Mouse (Mus musculus) brain, embryonic 14.5 days (tissue): Measurements from ENCODE around the gene Tmem60.

Experiments
- CTCF ChIP-seq: fragments of 200-500 bp; IDR thresholded peaks from 2 replicates; pipeline ENCODE4 v1.5.1; 2012; ENCODE audit warnings: inconsistent platforms, mild to moderate bottlenecking, moderate library complexity, borderline replicate concordance; ENCODE audit not compliant: insufficient read depth, insufficient read length; ENCODE audit errors: extremely low read depth
- POLR2A ChIP-seq: fragments of 200-500 bp; IDR thresholded peaks from 2 replicates; pipeline ENCODE4 v1.6.1; 2012; ENCODE audit warnings: mild to moderate bottlenecking, inconsistent platforms, borderline replicate concordance; ENCODE audit not compliant: poor library complexity, insufficient read depth, insufficient read length, severe bottlenecking; ENCODE audit errors: extremely low read depth

- TF ChIP-seq CTCF (no peak), POLR2A (no peak)
Measured at GRCm38 (mm10) chr5:20864216-20864969, 17.6 kb upstream of the Tmem60 start.
